Mouse (Mus musculus): ENCODE data around the gene Nudt22. TPM values are rescaled to one million over a fixed set of nuclear protein-coding genes. Genes with fewer than 3 reads are reported as not detected.
A peak's percentile ranks its signal among the peaks of the same experiment; 100 is the strongest.
"Not testable (repeated sequence)": the region's sequence is repeated elsewhere in the genome, so short reads cannot be mapped to it uniquely, and the experiment has no call there.

Nudt22 gene
- polyA plus RNA-seq, 1 experiment from 2014 or later, result 20.5 TPM

DNA sequence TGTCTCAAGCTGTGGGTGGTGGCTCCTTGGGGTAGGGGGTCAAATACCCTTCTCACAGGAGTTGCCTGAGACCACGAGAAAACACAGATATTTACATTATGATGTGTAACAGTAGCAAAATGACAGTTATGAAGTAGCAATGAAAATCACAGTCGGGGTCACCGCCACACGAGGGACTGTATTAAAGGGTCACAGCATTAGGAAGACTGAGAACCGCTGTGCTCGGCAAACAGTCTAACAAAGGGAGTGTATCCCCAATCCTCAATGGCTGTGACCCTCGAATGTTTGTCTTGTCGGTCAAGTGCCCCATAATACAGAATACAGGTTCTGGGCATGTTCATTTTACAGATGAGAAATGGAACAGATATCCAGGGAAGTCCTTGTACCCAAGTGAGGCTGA lies 1.9 kb downstream of the Nudt22 start:
- 83% methylated on average over 8 of the region's 8 CpGs for WGBS
- H3K4me3 ChIP-seq, result 0 out of 2 replicates have a peak overlapping the region, but pooled peaks have one; percentile 56

DNA sequence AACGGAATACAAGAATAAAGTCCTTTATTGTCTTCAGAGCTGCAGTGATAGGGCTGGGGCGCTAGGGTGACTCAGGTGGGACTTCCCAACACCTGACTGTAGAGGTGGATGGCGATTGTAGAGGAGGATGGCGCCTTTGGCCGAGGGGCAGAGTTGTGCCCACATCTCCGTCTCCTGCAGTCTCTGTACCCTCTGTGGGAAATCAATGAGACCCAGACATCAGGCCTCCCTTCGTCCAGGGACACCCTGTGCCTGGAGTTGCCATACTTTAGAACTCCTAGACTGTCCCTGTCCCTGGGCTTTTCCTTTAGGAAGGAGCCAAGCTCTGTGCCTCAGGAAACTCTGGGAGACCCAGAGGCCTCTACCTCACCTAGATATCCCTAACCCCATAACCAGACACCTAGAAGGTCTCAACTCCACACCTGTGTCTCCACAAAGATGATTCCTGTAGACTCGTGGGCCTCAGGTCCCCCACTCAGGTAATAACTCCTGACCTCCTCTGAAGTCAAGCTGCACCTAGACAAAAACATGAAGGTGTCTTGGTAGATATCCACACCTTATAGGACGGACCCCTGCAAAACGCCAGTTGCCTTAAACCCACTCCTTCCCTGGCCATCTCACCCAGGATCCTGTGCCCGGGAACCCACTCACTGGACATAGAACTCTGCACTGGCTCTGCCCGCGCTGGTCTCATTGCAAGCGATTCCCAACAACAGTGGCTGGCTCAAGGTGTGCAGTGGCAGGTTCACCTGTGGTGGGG lies 2.7 kb downstream of the Nudt22 start:
- H3K4me1 ChIP-seq, result peaks cover 36% of the 10 kb centered on the region
- no peaks in the 10 kb centered on the region for H3K36me3 ChIP-seq
- WGBS, result 59% methylated on average over 14 of the region's 14 CpGs
- peak overlapping the region; percentile 60; the same call in 1 of the 2 replicates for H3K27ac ChIP-seq
- H3K27me3 ChIP-seq, result no peaks in the 10 kb centered on the region
- peak overlapping the region; percentile 56 for H3K4me3 ChIP-seq
- no peak for ATAC-seq (ENCODE audit: insufficient number of reproducible peaks, insufficient read depth, low FRiP score, low TSS enrichment)
- H3K9me3 ChIP-seq, result no peaks in the 10 kb centered on the region
- peak overlapping the region; percentile 93 for H3K4me2 ChIP-seq (replicated peaks)
- peak overlapping the region; percentile 57 for H3K9ac ChIP-seq

More for the DNA sequence above, 1.9 kb downstream of the Nudt22 start:
- no peak for ATAC-seq (ENCODE audit: insufficient number of reproducible peaks, insufficient read depth, low FRiP score, low TSS enrichment)
- H3K4me2 ChIP-seq (replicated peaks), result no peak overlapping the region
- no peak overlapping the region for H3K27ac ChIP-seq
- H3K9me3 ChIP-seq, result no peaks in the 10 kb centered on the region
- H3K4me1 ChIP-seq, result peaks cover 35% of the 10 kb centered on the region
- peaks cover 6% of the 10 kb centered on the region for H3K36me3 ChIP-seq
- H3K9ac ChIP-seq, result no peak overlapping the region
- no peaks in the 10 kb centered on the region for H3K27me3 ChIP-seq

DNA sequence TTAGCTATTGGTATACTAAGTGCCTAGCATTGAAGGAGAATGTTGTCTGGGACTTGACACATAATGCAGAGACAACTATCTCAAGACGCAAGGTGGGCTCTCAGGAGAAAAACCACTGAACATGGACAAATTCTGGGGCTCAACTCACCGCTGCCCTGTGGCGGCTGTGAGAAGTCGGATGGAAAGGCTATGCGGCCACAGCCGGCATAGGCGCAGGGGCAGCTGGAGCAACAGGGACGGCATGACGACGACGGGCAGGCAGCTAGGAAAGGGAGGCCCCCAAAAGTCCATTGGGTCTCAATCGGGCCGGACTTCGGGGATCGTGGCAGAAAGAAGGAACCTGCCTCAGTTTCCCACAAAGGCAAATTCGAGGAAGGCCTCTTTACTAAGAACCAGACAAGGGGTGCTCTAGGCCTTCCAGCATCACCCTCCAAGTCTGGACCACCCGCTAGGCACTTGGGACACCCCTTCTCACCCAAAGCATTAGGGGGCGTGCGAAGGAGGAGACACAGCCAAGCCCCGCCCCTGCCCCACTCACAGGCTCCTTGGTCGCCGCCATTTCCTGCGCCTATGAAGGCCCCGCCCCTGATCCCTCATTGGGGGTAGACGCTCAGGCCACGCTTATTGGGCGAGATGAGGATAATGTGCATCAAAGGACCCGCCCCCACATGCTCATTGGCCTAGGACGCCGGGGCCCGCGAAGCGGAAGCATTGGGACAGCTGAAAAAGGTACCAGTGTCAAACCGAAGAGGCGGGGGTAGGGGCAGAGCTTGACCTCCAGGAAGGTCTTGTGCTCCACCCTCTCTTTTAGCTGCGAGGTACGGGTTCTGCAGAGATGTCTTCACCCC lies 3.7 kb downstream of the Nudt22 start, which contains the start of gene Dnajc4:
Dnajc4 (minus strand) TSS at position 562 of the 848 bp plus-strand sequence.
- peaks cover 40% of the 10 kb centered on the region for H3K4me1 ChIP-seq
- WGBS, result 2% methylated on average over 37 of the region's 37 CpGs
- peak within 1 kb of the TSS; percentile 56 for H3K4me3 ChIP-seq
- peak within 1 kb of the TSS; percentile 60 for H3K27ac ChIP-seq
- H3K4me2 ChIP-seq (replicated peaks), result peak within 1 kb of the TSS; percentile 93
- no peaks in the 10 kb centered on the region for H3K36me3 ChIP-seq
- H3K27me3 ChIP-seq, result no peaks in the 10 kb centered on the region
- peak within 1 kb of the TSS; percentile 57 for H3K9ac ChIP-seq
- no peaks in the 10 kb centered on the region for H3K9me3 ChIP-seq
- peak; percentile 85 for ATAC-seq (ENCODE audit: insufficient number of reproducible peaks, insufficient read depth, low FRiP score, low TSS enrichment)

DNA sequence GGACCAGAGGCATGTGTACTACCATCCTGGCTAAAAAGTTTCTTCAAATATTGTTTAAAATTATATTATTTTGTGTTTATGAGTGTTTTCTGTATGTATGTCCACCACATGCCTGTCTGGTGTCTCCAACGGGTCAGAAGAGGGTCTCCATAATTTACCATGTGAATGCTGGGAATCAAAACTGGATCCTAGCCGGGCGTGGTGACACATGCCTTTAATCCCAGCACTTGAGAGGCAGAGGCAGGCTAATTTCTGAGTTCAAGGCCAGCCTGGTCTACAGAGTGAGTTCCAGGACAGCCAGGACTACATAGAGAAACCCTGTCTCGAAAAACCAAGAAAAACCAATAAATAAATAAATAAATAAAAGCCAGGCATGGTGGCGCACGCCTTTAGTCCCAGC lies 4.8 kb downstream of the Nudt22 start:
- WGBS, result 91% methylated on average over 6 of the region's 6 CpGs

DNA sequence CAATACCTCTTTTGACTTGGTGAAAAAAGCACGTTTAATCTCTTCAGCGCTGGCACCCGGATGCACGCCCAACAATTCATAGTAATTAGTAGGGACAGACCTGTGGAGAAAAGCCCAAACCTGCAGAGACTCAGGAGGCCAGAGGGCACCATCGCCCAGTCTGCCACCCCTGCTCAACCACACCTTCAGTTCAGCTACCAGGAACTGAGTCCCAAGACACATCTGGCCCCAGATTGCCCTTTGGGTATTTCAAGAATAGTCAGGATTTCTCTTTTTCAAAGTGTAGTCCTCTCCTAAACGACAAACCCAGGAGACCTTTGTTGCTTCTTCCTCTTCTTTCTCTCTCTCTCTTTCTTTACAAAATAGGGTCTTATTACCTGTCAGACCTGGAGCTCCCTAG lies 5.2 kb downstream of the Nudt22 start:
- no peak overlapping the region for H3K4me3 ChIP-seq
- 92% methylated on average over 6 of the region's 6 CpGs for WGBS
- no peak overlapping the region for H3K4me2 ChIP-seq (replicated peaks)
- no peak overlapping the region for H3K9ac ChIP-seq
- peaks cover 40% of the 10 kb centered on the region for H3K4me1 ChIP-seq
- H3K27ac ChIP-seq, result no peak overlapping the region
- no peak for ATAC-seq (ENCODE audit: insufficient number of reproducible peaks, insufficient read depth, low FRiP score, low TSS enrichment)
- no peaks in the 10 kb centered on the region for H3K36me3 ChIP-seq
- H3K27me3 ChIP-seq, result no peaks in the 10 kb centered on the region
- H3K9me3 ChIP-seq, result no peaks in the 10 kb centered on the region

More for the DNA sequence above, 4.8 kb downstream of the Nudt22 start:
- not testable (repeated sequence) for H3K9ac ChIP-seq; H3K36me3 ChIP-seq; H3K4me3 ChIP-seq; H3K27ac ChIP-seq; ATAC-seq (ENCODE audit: insufficient number of reproducible peaks, insufficient read depth, low FRiP score, low TSS enrichment); H3K9me3 ChIP-seq; H3K27me3 ChIP-seq; H3K4me2 ChIP-seq (replicated peaks)
- H3K4me1 ChIP-seq, result peaks cover 36% of the 10 kb centered on the region

DNA sequence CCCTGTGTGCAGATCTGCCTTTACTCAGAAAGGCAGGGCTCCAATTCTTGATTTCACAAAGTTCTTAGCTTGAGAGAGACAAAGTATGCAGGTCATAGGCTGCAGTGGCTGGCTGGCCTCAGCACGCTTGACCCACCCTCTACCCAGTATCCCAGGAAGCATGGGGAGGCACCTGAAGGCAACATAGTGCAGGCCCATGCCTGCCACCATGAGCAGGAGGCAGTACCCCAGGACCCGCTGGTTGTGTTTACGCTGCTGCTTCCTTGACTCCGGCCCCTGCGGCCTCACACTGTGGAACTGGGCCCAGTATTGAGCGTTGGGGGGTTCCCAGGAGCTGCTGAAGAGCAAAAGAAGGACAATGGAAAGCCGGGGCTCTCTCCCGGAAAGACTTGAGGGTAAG lies 6.7 kb downstream of the Nudt22 start:
- Histone ChIP-seq H3K4me3 (no peak overlapping the region), H3K9me3 (no peaks in the 10 kb centered on the region), H3K27me3 (no peaks in the 10 kb centered on the region), H3K36me3 (peaks cover 11% of the 10 kb centered on the region), H3K9ac (no peak overlapping the region), H3K4me2 (replicated peaks) (no peak overlapping the region), H3K27ac (no peak overlapping the region), H3K4me1 (peaks cover 30% of the 10 kb centered on the region)
- 78% methylated on average over 8 of the region's 8 CpGs for WGBS
- ATAC-seq (ENCODE audit: insufficient number of reproducible peaks, insufficient read depth, low FRiP score, low TSS enrichment), result no peak

DNA sequence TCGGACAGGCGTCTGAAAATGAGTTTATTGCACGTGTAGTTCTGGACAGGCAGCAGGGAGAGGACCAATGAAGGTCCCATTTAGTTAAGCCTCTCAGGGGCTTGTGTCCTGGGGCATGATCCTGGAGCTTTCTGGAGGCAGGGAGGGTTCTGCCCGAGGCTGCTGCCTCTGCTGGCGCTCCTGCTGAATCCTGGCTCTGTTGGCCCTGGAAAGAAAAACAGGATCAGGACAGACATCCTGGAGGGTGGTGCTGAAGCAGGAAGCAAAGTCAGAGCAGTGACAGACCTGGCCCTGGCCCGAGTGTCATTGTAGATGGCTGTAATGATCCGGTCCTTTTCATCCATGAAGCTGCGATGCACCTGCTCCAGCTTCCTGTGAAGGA lies 8.0 kb downstream of the Nudt22 start:
- Histone ChIP-seq H3K4me1 (peaks cover 23% of the 10 kb centered on the region), H3K27me3 (no peaks in the 10 kb centered on the region), H3K36me3 (peaks cover 23% of the 10 kb centered on the region), H3K4me2 (replicated peaks) (peak overlapping the region; percentile 86), H3K4me3 (peak overlapping the region; percentile 91), H3K9ac (peak overlapping the region; percentile 88), H3K9me3 (no peaks in the 10 kb centered on the region), H3K27ac (peak overlapping the region; percentile 91)
- no peak for ATAC-seq (ENCODE audit: insufficient number of reproducible peaks, insufficient read depth, low FRiP score, low TSS enrichment)
- WGBS, result under 1% methylated on average over 8 of the region's 8 CpGs

DNA sequence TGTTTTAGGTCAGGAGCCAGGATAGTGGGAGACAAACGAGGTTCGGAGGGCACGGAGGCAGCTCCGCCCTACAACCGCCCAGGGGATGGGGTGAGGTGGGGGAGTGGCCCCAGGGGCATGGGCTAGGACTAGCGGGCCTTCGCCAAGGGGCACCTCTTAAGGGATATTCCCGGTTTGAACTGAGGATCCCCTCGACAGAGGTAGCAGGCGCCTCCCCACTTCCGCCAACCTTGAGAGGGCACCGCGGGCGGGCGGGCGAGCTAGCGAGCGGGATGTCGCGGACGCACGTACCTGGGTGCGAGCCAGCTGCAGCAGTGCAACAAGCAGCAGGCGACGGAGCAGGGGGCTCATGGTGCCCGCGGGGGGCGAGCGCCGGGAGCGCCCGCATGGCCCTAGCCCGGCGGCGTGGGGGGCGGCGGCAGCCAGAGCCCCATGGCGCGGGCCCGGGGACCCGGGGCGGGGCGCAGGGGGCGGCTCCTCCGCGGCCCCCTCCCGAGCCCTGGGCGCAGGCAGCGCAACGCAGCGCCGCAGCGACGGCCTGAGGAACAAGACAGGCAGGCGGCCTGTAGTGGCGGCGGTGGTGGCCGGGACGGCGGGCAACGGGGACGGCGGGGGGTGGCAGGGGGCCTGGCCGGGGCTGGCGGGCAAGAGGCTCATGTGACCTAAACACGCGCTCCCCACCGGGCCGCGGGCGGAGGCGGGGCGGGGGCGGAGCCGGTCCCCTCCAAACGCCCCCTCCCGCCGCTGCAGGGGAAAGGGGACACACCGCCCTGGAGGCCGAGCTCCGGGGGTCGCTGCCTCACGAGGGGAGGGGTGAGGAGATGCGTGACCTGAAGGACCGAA lies 8.6 kb downstream of the Nudt22 start, which contains the start of gene Vegfb:
Vegfb (minus strand) TSS at position 591 of the 843 bp plus-strand sequence.
- Histone ChIP-seq H3K36me3 (peaks cover 29% of the 10 kb centered on the region), H3K4me1 (peaks cover 21% of the 10 kb centered on the region), H3K9ac (peak within 1 kb of the TSS; percentile 88), H3K4me2 (replicated peaks) (peak within 1 kb of the TSS; percentile 86), H3K27ac (peak within 1 kb of the TSS; percentile 91), H3K9me3 (no peaks in the 10 kb centered on the region), H3K27me3 (no peaks in the 10 kb centered on the region), H3K4me3 (peak within 1 kb of the TSS; percentile 91)
- ATAC-seq (ENCODE audit: insufficient number of reproducible peaks, insufficient read depth, low FRiP score, low TSS enrichment), result peak; percentile 36
- WGBS, result under 1% methylated on average over 75 of the region's 85 CpGs

DNA sequence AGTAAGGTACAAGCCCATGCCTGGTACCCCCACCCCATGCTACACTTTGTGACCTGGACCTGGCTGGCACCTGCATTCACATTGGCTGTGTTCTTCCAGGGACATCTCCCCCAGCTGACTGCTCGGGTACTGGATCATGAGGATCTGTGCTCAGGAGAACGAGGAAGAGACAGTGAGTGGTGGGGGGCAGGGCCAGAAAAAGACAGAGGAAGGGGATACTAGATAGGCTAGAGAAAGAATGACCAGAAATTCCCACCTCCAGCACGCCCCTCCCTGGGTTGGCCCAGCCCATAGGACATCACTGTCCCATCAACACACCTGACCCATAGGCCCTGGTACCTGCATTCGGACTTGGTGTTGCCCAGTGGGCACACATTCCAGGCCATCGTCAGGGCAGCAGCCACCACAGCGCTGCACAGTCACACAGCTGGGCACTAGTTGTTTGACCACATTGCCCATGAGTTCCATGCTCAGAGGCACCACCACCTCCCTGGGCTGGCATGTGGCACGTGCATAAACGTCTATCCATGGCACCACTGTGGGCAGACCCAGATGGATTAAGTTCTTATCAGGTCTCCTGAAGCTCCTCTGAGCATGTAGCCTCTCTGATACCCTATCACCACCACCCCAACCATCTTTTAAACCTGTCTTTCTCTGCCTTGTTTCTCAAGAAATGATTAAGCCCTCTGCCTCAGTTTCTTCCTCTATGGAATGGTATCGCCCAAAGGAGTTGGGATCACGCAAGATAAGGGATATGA lies 9.8 kb downstream of the Nudt22 start:
- Histone ChIP-seq H3K4me1 (peaks cover 19% of the 10 kb centered on the region), H3K27ac (no peak overlapping the region), H3K4me3 (peak overlapping the region; percentile 91), H3K9ac (peak overlapping the region; percentile 88; the same call in 1 of the 2 replicates), H3K9me3 (no peaks in the 10 kb centered on the region), H3K27me3 (no peaks in the 10 kb centered on the region), H3K4me2 (replicated peaks) (peak overlapping the region; percentile 86), H3K36me3 (peaks cover 29% of the 10 kb centered on the region)
- WGBS, result 80% methylated on average over 10 of the region's 10 CpGs
- no peak for ATAC-seq (ENCODE audit: insufficient number of reproducible peaks, insufficient read depth, low FRiP score, low TSS enrichment)

DNA sequence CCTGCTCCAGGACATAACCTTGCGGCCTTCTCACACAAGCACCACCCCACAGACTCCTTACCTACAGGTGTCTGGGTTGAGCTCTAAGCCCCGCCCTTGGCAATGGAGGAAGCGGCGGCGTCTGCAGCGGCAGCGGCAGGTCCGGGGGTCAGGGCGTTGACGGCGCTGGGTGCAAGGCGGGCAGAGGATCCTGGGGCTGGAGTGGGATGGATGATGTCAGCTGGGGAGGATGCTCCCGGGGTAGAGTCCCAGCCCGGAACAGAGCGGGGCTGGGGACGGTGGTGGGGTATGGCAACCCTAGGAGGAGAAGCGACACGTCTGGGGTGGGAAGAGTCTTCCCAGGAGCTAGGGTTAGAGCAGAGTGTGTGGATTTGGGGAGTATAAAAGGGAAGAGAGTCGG lies 10.6 kb downstream of the Nudt22 start:
- H3K9ac ChIP-seq, result 0 out of 2 replicates have a peak overlapping the region, but pooled peaks have one; percentile 2

More for the DNA sequence above, 10.6 kb downstream of the Nudt22 start:
- no peak overlapping the region for H3K4me3 ChIP-seq
- H3K4me2 ChIP-seq (replicated peaks), result no peak overlapping the region
- 80% methylated on average over 19 of the region's 19 CpGs for WGBS
- no peaks in the 10 kb centered on the region for H3K27me3 ChIP-seq
- H3K27ac ChIP-seq, result no peak overlapping the region
- no peak for ATAC-seq (ENCODE audit: insufficient number of reproducible peaks, insufficient read depth, low FRiP score, low TSS enrichment)
- H3K9me3 ChIP-seq, result no peaks in the 10 kb centered on the region
- peaks cover 22% of the 10 kb centered on the region for H3K4me1 ChIP-seq
- H3K36me3 ChIP-seq, result peaks cover 29% of the 10 kb centered on the region

Measured in embryonic facial prominence, embryonic 12.5 days (tissue).